Mouse (Mus musculus): Measurements from ENCODE around the gene Zfp652. TPM values are rescaled to one million over a fixed set of nuclear protein-coding genes. Genes with fewer than 3 reads are reported as not detected.
"Not testable (repeated sequence)": the region's sequence is repeated elsewhere in the genome, so short reads cannot be mapped to it uniquely, and the experiment has no call there.

Zfp652 gene
- polyA plus RNA-seq (2014; fragmentation: Nextera tagmentation; extraction: Ambion mirVana), result 11.9 and 13.9 TPM in 2 replicates

DNA sequence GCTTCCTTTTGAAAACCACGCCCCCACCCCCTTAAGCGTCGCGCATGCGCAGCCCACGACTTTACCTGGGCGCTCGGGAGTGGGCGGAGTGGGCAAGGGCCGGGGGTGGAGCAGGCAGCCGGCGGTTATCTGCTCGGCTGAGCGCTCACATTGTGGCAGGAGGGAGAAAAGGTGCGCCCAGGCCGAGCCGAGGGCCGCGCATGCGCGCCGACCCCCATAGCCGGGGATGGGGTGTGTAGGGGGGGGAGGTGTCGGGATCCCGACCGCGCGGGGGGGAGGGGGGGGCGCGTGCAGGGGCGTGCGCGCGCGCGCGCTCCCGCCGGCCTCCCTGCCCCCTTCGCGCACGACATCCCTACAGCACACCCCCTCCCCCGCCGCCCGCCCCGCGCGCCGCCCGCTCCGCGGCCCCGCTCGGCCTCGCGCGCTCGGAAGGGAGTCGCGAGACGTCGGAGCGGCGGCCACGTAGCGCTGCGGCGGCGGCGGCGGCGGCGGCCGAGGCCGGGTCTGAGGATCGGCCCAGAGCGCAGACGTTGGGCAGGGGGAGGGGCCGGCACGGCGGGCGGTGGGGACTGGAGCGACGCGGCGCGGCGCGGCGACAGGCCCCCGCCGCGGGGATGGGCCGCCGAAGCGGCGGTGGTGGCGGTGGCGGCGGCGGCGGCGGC, at the start of gene Zfp652:
Zfp652 (plus strand) TSS at position 111 of the 662 bp plus-strand sequence.
- H3K4me1 ChIP-seq (replicated peaks; ENCODE audit: control insufficient read depth, insufficient read depth, low read length), result peaks cover 9% of the 10 kb centered on the region
- WGBS, result 2% methylated on average over 62 of the region's 103 CpGs

GRCm38 (mm10) chr11:95666529-95667149, 45.8 kb upstream of the Zfp652 start, which contains the start of gene Phb:
Gene Phb, plus strand, starts transcription at chr11:95666957.
- DNase-seq (ENCODE audit: low spot score) (peak; percentile 97), ATAC-seq (replicated peaks; ENCODE audit: low FRiP score) (peak; percentile 96)
- H3K27me3 ChIP-seq (ENCODE audit: control insufficient read depth, insufficient read depth, low read length), result no peaks in the 10 kb centered on the region
- no peaks in the 10 kb centered on the region; the same call in 1 of the 2 replicates for H3K36me3 ChIP-seq (ENCODE audit: control insufficient read depth, insufficient read depth, low read length)
- WGBS, result 1% methylated on average over 25 of the region's 25 CpGs
- H3K9ac ChIP-seq (ENCODE audit: low read length), result peak within 1 kb of the TSS; percentile 71
- peaks cover 3% of the 10 kb centered on the region for H3K4me1 ChIP-seq (replicated peaks; ENCODE audit: control insufficient read depth, insufficient read depth, low read length)
- H3K4me3 ChIP-seq (ENCODE audit: low read depth, low read length), result peak within 1 kb of the TSS; percentile 74
- peak within 1 kb of the TSS; percentile 85 for H3K4me2 ChIP-seq (ENCODE audit: low read depth, low read length, severe bottlenecking)
- no peaks in the 10 kb centered on the region for H3K9me3 ChIP-seq (ENCODE audit: control insufficient read depth, low read length)
- H3K27ac ChIP-seq (ENCODE audit: low read depth, low read length), result no peak within 1 kb of the TSS

More for the DNA sequence above, at the start of gene Zfp652:
- H3K9me3 ChIP-seq (ENCODE audit: control insufficient read depth, low read length), result no peaks in the 10 kb centered on the region
- peak within 1 kb of the TSS; percentile 96 for H3K9ac ChIP-seq (ENCODE audit: low read length)
- ATAC-seq (replicated peaks; ENCODE audit: low FRiP score) (peak; percentile 90), DNase-seq (ENCODE audit: low spot score) (peak; percentile 97)
- no peaks in the 10 kb centered on the region for H3K27me3 ChIP-seq (ENCODE audit: control insufficient read depth, insufficient read depth, low read length)
- no peaks in the 10 kb centered on the region for H3K36me3 ChIP-seq (ENCODE audit: control insufficient read depth, insufficient read depth, low read length)
- peak within 1 kb of the TSS; percentile 91 for H3K27ac ChIP-seq (ENCODE audit: low read depth, low read length)
- peak within 1 kb of the TSS; percentile 93 for H3K4me3 ChIP-seq (ENCODE audit: low read depth, low read length)
- H3K4me2 ChIP-seq (ENCODE audit: low read depth, low read length, severe bottlenecking), result peak within 1 kb of the TSS; percentile 88

GRCm38 (mm10) chr11:95667177-95667576, 45.3 kb upstream of the Zfp652 start:
- WGBS, result 4% methylated on average over 11 of the region's 11 CpGs
- H3K4me2 ChIP-seq (ENCODE audit: low read depth, low read length, severe bottlenecking), result peak overlapping the region; percentile 85
- H3K9ac ChIP-seq (ENCODE audit: low read length), result peak overlapping the region; percentile 71
- no peaks in the 10 kb centered on the region; the same call in 1 of the 2 replicates for H3K36me3 ChIP-seq (ENCODE audit: control insufficient read depth, insufficient read depth, low read length)
- H3K27ac ChIP-seq (ENCODE audit: low read depth, low read length), result no peak overlapping the region
- peaks cover 3% of the 10 kb centered on the region for H3K4me1 ChIP-seq (replicated peaks; ENCODE audit: control insufficient read depth, insufficient read depth, low read length)
- H3K4me3 ChIP-seq (ENCODE audit: low read depth, low read length), result peak overlapping the region; percentile 74
- no peaks in the 10 kb centered on the region for H3K9me3 ChIP-seq (ENCODE audit: control insufficient read depth, low read length)
- ATAC-seq (replicated peaks; ENCODE audit: low FRiP score) (peak; percentile 26; the same call in 1 of the 2 replicates), DNase-seq (ENCODE audit: low spot score) (no peak)
- H3K27me3 ChIP-seq (ENCODE audit: control insufficient read depth, insufficient read depth, low read length), result no peaks in the 10 kb centered on the region

GRCm38 (mm10) chr11:95668086-95668485, 44.4 kb upstream of the Zfp652 start:
- not testable (repeated sequence) for H3K36me3 ChIP-seq (ENCODE audit: control insufficient read depth, insufficient read depth, low read length); DNase-seq (ENCODE audit: low spot score); H3K27me3 ChIP-seq (ENCODE audit: control insufficient read depth, insufficient read depth, low read length); ATAC-seq (replicated peaks; ENCODE audit: low FRiP score); H3K9me3 ChIP-seq (ENCODE audit: control insufficient read depth, low read length); H3K4me3 ChIP-seq (ENCODE audit: low read depth, low read length); H3K4me1 ChIP-seq (replicated peaks; ENCODE audit: control insufficient read depth, insufficient read depth, low read length); H3K9ac ChIP-seq (ENCODE audit: low read length); H3K27ac ChIP-seq (ENCODE audit: low read depth, low read length); H3K4me2 ChIP-seq (ENCODE audit: low read depth, low read length, severe bottlenecking)
- WGBS, result 84% methylated on average over 7 of the region's 7 CpGs

DNA sequence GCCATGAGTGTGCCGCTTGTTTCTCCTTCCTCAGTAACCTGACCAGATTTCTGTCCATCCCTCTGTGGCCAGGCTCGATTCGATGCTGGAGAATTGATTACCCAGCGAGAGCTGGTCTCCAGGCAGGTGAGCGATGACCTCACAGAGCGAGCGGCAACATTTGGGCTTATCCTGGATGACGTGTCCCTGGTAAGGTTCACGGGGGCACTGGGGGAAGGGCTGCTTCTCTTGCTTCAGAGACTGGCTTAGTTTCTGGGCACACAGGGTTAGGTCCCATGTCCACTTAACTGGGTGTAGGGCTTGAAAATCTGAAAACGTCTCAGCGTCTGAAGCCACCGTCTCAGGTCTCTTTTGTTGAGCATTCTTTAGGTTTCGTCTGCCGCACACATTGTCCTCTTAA, 37.0 kb upstream of the Zfp652 start:
- Histone ChIP-seq H3K9ac (ENCODE audit: low read length) (no peak overlapping the region), H3K4me3 (ENCODE audit: low read depth, low read length) (no peak overlapping the region), H3K36me3 (ENCODE audit: control insufficient read depth, insufficient read depth, low read length) (no peaks in the 10 kb centered on the region; the same call in 1 of the 2 replicates), H3K27me3 (ENCODE audit: control insufficient read depth, insufficient read depth, low read length) (no peaks in the 10 kb centered on the region), H3K9me3 (ENCODE audit: control insufficient read depth, low read length) (no peaks in the 10 kb centered on the region), H3K27ac (ENCODE audit: low read depth, low read length) (no peak overlapping the region), H3K4me1 (replicated peaks; ENCODE audit: control insufficient read depth, insufficient read depth, low read length) (peaks cover 3% of the 10 kb centered on the region; the same call in 1 of the 2 replicates), H3K4me2 (ENCODE audit: low read depth, low read length, severe bottlenecking) (no peak overlapping the region)
- ATAC-seq (replicated peaks; ENCODE audit: low FRiP score) (no peak), DNase-seq (ENCODE audit: low spot score) (no peak)
- WGBS, result 91% methylated on average over 14 of the region's 14 CpGs

- peak; percentile 91 for DNase-seq (ENCODE audit: low spot score)
- 17% methylated on average over 6 of the region's 6 CpGs for WGBS
- peaks cover 3% of the 10 kb centered on the region; the same call in 1 of the 2 replicates for H3K4me1 ChIP-seq (replicated peaks; ENCODE audit: control insufficient read depth, insufficient read depth, low read length)
- H3K9ac ChIP-seq (ENCODE audit: low read length), result no peak overlapping the region
- no peak overlapping the region for H3K4me2 ChIP-seq (ENCODE audit: low read depth, low read length, severe bottlenecking)
- H3K27me3 ChIP-seq (ENCODE audit: control insufficient read depth, insufficient read depth, low read length), result no peaks in the 10 kb centered on the region
- H3K27ac ChIP-seq (ENCODE audit: low read depth, low read length), result no peak overlapping the region
- H3K4me3 ChIP-seq (ENCODE audit: low read depth, low read length), result no peak overlapping the region
- H3K9me3 ChIP-seq (ENCODE audit: control insufficient read depth, low read length), result no peaks in the 10 kb centered on the region
- ATAC-seq (replicated peaks; ENCODE audit: low FRiP score), result no peak
- H3K36me3 ChIP-seq (ENCODE audit: control insufficient read depth, insufficient read depth, low read length), result no peaks in the 10 kb centered on the region; the same call in 1 of the 2 replicates
Measured at GRCm38 (mm10) chr11:95676307-95676706, 36.2 kb upstream of the Zfp652 start.

GRCm38 (mm10) chr11:95677925-95678701, 34.4 kb upstream of the Zfp652 start:
- Histone ChIP-seq H3K27ac (ENCODE audit: low read depth, low read length) (no peak overlapping the region), H3K4me1 (replicated peaks; ENCODE audit: control insufficient read depth, insufficient read depth, low read length) (peaks cover 3% of the 10 kb centered on the region; the same call in 1 of the 2 replicates), H3K9ac (ENCODE audit: low read length) (no peak overlapping the region), H3K4me3 (ENCODE audit: low read depth, low read length) (no peak overlapping the region), H3K9me3 (ENCODE audit: control insufficient read depth, low read length) (no peaks in the 10 kb centered on the region), H3K27me3 (ENCODE audit: control insufficient read depth, insufficient read depth, low read length) (no peaks in the 10 kb centered on the region), H3K4me2 (ENCODE audit: low read depth, low read length, severe bottlenecking) (no peak overlapping the region), H3K36me3 (ENCODE audit: control insufficient read depth, insufficient read depth, low read length) (no peaks in the 10 kb centered on the region; the same call in 1 of the 2 replicates)
- WGBS, result 93% methylated on average over 14 of the region's 14 CpGs
- DNase-seq (ENCODE audit: low spot score) (no peak), ATAC-seq (replicated peaks; ENCODE audit: low FRiP score) (no peak)

GRCm38 (mm10) chr11:95681995-95682601, 30.4 kb upstream of the Zfp652 start:
- WGBS, result 62% methylated on average over 9 of the region's 9 CpGs
- H3K4me2 ChIP-seq (ENCODE audit: low read depth, low read length, severe bottlenecking), result no peak overlapping the region
- no peaks in the 10 kb centered on the region for H3K9me3 ChIP-seq (ENCODE audit: control insufficient read depth, low read length)
- no peaks in the 10 kb centered on the region for H3K4me1 ChIP-seq (replicated peaks; ENCODE audit: control insufficient read depth, insufficient read depth, low read length)
- no peak overlapping the region for H3K9ac ChIP-seq (ENCODE audit: low read length)
- no peak overlapping the region for H3K4me3 ChIP-seq (ENCODE audit: low read depth, low read length)
- no peak overlapping the region for H3K27ac ChIP-seq (ENCODE audit: low read depth, low read length)
- no peaks in the 10 kb centered on the region; the same call in 1 of the 2 replicates for H3K36me3 ChIP-seq (ENCODE audit: control insufficient read depth, insufficient read depth, low read length)
- H3K27me3 ChIP-seq (ENCODE audit: control insufficient read depth, insufficient read depth, low read length), result no peaks in the 10 kb centered on the region
- ATAC-seq (replicated peaks; ENCODE audit: low FRiP score) (no peak), DNase-seq (ENCODE audit: low spot score) (no peak)

Measured in forebrain, embryonic 11.5 days (tissue).